Mouse (Mus musculus) CH12.LX (cell line): ENCODE data around the gene Zxdc.

Experiments
- CHD2 ChIP-seq: IDR thresholded peaks from 2 replicates; pipeline ENCODE4 v1.6.1; 2011; ENCODE audit warnings: low read length, improper control_type of control experiment
- CTCF ChIP-seq, 2 experiments: IDR thresholded peaks in 1 of 2; conservative IDR thresholded peaks in 1 of 2; 2 replicates each; pipeline ENCODE4 v1.5.1; 2011 to 2012; ENCODE audit warnings: low read depth in 2 of 2, low read length in 2 of 2, improper control_type of control experiment in 1 of 2, inconsistent platforms in 1 of 2, mild to moderate bottlenecking in 1 of 2, moderate library complexity in 1 of 2
- EP300 ChIP-seq: IDR thresholded peaks from 2 replicates; pipeline ENCODE4 v1.6.1; 2011; ENCODE audit warnings: low read length, improper control_type of control experiment
- GABPA ChIP-seq: IDR thresholded peaks from 2 replicates; pipeline ENCODE4 v1.6.1; 2012; ENCODE audit warnings: low read depth, low read length, improper control_type of control experiment, inconsistent platforms; ENCODE audit not compliant: insufficient replicate concordance
- KAT2A ChIP-seq: IDR thresholded peaks from 2 replicates; pipeline ENCODE4 v1.6.1; 2012; ENCODE audit warnings: low read length, improper control_type of control experiment, inconsistent platforms; ENCODE audit not compliant: insufficient replicate concordance
- MAFK ChIP-seq: IDR thresholded peaks from 2 replicates; pipeline ENCODE4 v1.6.1; 2011; ENCODE audit warnings: low read length, improper control_type of control experiment; ENCODE audit not compliant: insufficient replicate concordance
- MXI1 ChIP-seq: IDR thresholded peaks from 2 replicates; pipeline ENCODE4 v1.6.1; 2011; ENCODE audit warnings: mild to moderate bottlenecking, low read depth, low read length, improper control_type of control experiment
- NELFE ChIP-seq: IDR thresholded peaks from 2 replicates; pipeline ENCODE4 v1.6.1; 2011; ENCODE audit warnings: low read depth, low read length, improper control_type of control experiment
- NRF1 ChIP-seq: IDR thresholded peaks from 2 replicates; pipeline ENCODE4 v1.6.1; 2014; ENCODE audit warnings: low read depth, mild to moderate bottlenecking, inconsistent platforms, low read length, improper control_type of control experiment, moderate library complexity
- POLR2A ChIP-seq: IDR thresholded peaks from 2 replicates; pipeline ENCODE4 v1.6.1; 2011; ENCODE audit warnings: low read depth, mild to moderate bottlenecking, improper control_type of control experiment, low read length
- POLR2AphosphoS2 ChIP-seq: IDR thresholded peaks from 2 replicates; pipeline ENCODE4 v1.6.1; 2011; ENCODE audit warnings: low read depth, low read length, improper control_type of control experiment
- TCF12 ChIP-seq: IDR thresholded peaks from 2 replicates; pipeline ENCODE4 v1.6.1; 2014; ENCODE audit warnings: low read depth, mild to moderate bottlenecking, inconsistent platforms, low read length, improper control_type of control experiment
- USF1 ChIP-seq: IDR thresholded peaks from 2 replicates; pipeline ENCODE4 v1.6.1; 2014; ENCODE audit warnings: low read depth, mild to moderate bottlenecking, inconsistent platforms, low read length, improper control_type of control experiment
- ZNF384 ChIP-seq: IDR thresholded peaks from 2 replicates; pipeline ENCODE4 v1.6.1; 2012; ENCODE audit warnings: low read depth, low read length, improper control_type of control experiment, inconsistent platforms

GRCm38 (mm10) chr6:90393948-90394347 lies 24.7 kb downstream of the Zxdc start:
- TF ChIP-seq CHD2 (no peak), CTCF (conservative IDR thresholded peaks at IDR 0.05 in 1 of 2, IDR thresholded peaks at IDR 0.05 in 1 of 2; ENCODE audit: low read depth in 2 of 2, low read length in 2 of 2) (no peak), USF1 (no peak), POLR2A (no peak), POLR2AphosphoS2 (no peak), GABPA (no peak), ZNF384 (no peak), EP300 (no peak), KAT2A (no peak), NELFE (no peak), NRF1 (no peak), TCF12 (no peak), MXI1 (no peak), MAFK (no peak)
